Mouse (Mus musculus): ENCODE measurements around the gene Zfp365.

Zfp365 gene

GRCm38 (mm10) chr10:67903387-67903786 lies 9.1 kb downstream of the Zfp365 start:
- 22% methylated on average over 7 of the region's 7 CpGs for WGBS

- 37% methylated on average over 5 of the region's 5 CpGs for WGBS
These were observed 11.3 kb downstream of the Zfp365 start for GRCm38 (mm10) chr10:67901179-67901578.

GRCm38 (mm10) chr10:67898949-67899675 lies 13.3 kb downstream of the Zfp365 start:
- 41% methylated on average over 4 of the region's 4 CpGs for WGBS

GRCm38 (mm10) chr10:67898355-67898935 lies 14.0 kb downstream of the Zfp365 start:
- WGBS: 62% methylated on average over 9 of the region's 9 CpGs

GRCm38 (mm10) chr10:67897281-67897680 lies 15.2 kb downstream of the Zfp365 start:
- 38% methylated on average over 6 of the region's 6 CpGs for WGBS

- 52% methylated on average over 7 of the region's 7 CpGs for WGBS
These were observed 17.8 kb downstream of the Zfp365 start for GRCm38 (mm10) chr10:67894683-67895082.

- WGBS: 36% methylated on average over 8 of the region's 8 CpGs
These were observed 18.4 kb downstream of the Zfp365 start for GRCm38 (mm10) chr10:67894059-67894458.

GRCm38 (mm10) chr10:67893226-67893625 lies 19.2 kb downstream of the Zfp365 start:
- 43% methylated on average over 10 of the region's 10 CpGs for WGBS

GRCm38 (mm10) chr10:67891126-67891525 lies 21.3 kb downstream of the Zfp365 start:
- 77% methylated on average over 6 of the region's 6 CpGs for WGBS

GRCm38 (mm10) chr10:67887971-67888370 lies 24.5 kb downstream of the Zfp365 start:
- WGBS: 93% methylated on average over 10 of the region's 10 CpGs

GRCm38 (mm10) chr10:67880692-67881091 lies 31.8 kb downstream of the Zfp365 start:
- 46% methylated on average over 4 of the region's 4 CpGs for WGBS

GRCm38 (mm10) chr10:67871811-67872210 lies 40.7 kb downstream of the Zfp365 start:
- WGBS: 23% methylated on average over 2 of the region's 2 CpGs

GRCm38 (mm10) chr10:67868234-67868633 lies 44.2 kb downstream of the Zfp365 start:
- 77% methylated on average over 3 of the region's 3 CpGs for WGBS

- WGBS: 91% methylated on average over 6 of the region's 6 CpGs
These were observed 46.6 kb downstream of the Zfp365 start for GRCm38 (mm10) chr10:67865841-67866240.

- WGBS: 50% methylated on average over 3 of the region's 3 CpGs
These were observed 47.4 kb downstream of the Zfp365 start for GRCm38 (mm10) chr10:67865063-67865462.

- 9% methylated on average over 7 of the region's 7 CpGs for WGBS
These were observed 50.1 kb downstream of the Zfp365 start for GRCm38 (mm10) chr10:67862331-67862730.

GRCm38 (mm10) chr10:67858878-67859277 lies 53.6 kb downstream of the Zfp365 start:
- WGBS: 17% methylated on average over 8 of the region's 8 CpGs

GRCm38 (mm10) chr10:67857561-67857906 lies 54.9 kb downstream of the Zfp365 start:
- 38% methylated on average over 4 of the region's 4 CpGs for WGBS

GRCm38 (mm10) chr10:67856791-67857560 lies 55.5 kb downstream of the Zfp365 start:
- WGBS: 83% methylated on average over 14 of the region's 14 CpGs

GRCm38 (mm10) chr10:67855760-67856159 lies 56.7 kb downstream of the Zfp365 start:
- WGBS: 42% methylated on average over 5 of the region's 5 CpGs

- 56% methylated on average over 6 of the region's 6 CpGs for WGBS
These were observed 60.1 kb downstream of the Zfp365 start for GRCm38 (mm10) chr10:67852411-67852810.

GRCm38 (mm10) chr10:67851079-67851478 lies 61.4 kb downstream of the Zfp365 start:
- 76% methylated on average over 6 of the region's 6 CpGs for WGBS
